Mouse (Mus musculus) forebrain, embryonic 15.5 days (tissue): ENCODE measurements at regions not wholly inside any gene's neighbourhood (a gene's known extent, or its start where the extent isn't known, plus 50 kb on each side); places are given as distances from the start of the nearest gene placed in this dataset.

Experiments
- ATAC-seq: fragments of 200-750 bp; cut with Nextera tagmentation; replicated peaks from 2 replicates; pipeline ENCODE4 v1.8.0; 2017; ENCODE audit warnings: mild to moderate bottlenecking, moderate TSS enrichment, moderate library complexity
- H3K27ac ChIP-seq: fragments of 300-500 bp; sonication (generic); replicated peaks from 2 replicates; pipeline ENCODE4 v1.5.1; 2015; ENCODE audit warnings: mild to moderate bottlenecking, inconsistent platforms
- H3K27me3 ChIP-seq: fragments of 300-500 bp; sonication (generic); 2 replicates; pipeline ENCODE4 v1.6.1; 2015; ENCODE audit warnings: inconsistent platforms
- H3K36me3 ChIP-seq: fragments of 300-500 bp; sonication (generic); 2 replicates; pipeline ENCODE4 v1.6.1; 2015; ENCODE audit warnings: mild to moderate bottlenecking, inconsistent platforms
- H3K4me1 ChIP-seq: fragments of 300-500 bp; sonication (generic); 2 replicates; pipeline ENCODE4 v1.6.1; 2015; ENCODE audit warnings: inconsistent platforms
- H3K4me2 ChIP-seq: fragments of 300-500 bp; sonication (generic); replicated peaks from 2 replicates; pipeline ENCODE4 v1.6.1; 2015; ENCODE audit warnings: mild to moderate bottlenecking, inconsistent platforms
- H3K4me3 ChIP-seq: fragments of 300-500 bp; sonication (generic); 2 replicates; pipeline ENCODE4 v1.5.1; 2015; ENCODE audit warnings: mild to moderate bottlenecking, inconsistent platforms
- H3K9ac ChIP-seq: fragments of 300-500 bp; sonication (generic); replicated peaks from 2 replicates; pipeline ENCODE4 v1.6.1; 2015; ENCODE audit warnings: mild to moderate bottlenecking, inconsistent platforms
- H3K9me3 ChIP-seq: fragments of 300-500 bp; sonication (generic); 2 replicates; pipeline ENCODE4 v1.6.1; 2016; ENCODE audit warnings: inconsistent platforms
- WGBS: fragments of 180-500 bp; shearing (Covaris S2); methylation state at CpG from one replicate; pipeline ENCODE4 v1.1.7; 2015; ENCODE audit warnings: mixed read lengths; 5-methylcytosine and 5-hydroxymethylcytosine counted together

GRCm38 (mm10) chr8:95974231-95974630 lies 85.9 kb upstream of the Got2 start:
- Histone ChIP-seq H3K4me1 (no peaks in the 10 kb centered on the region), H3K4me3 (no peak overlapping the region), H3K9ac (no peak overlapping the region), H3K9me3 (no peaks in the 10 kb centered on the region), H3K27me3 (no peaks in the 10 kb centered on the region), H3K4me2 (no peak overlapping the region), H3K36me3 (no peaks in the 10 kb centered on the region), H3K27ac (no peak overlapping the region)
- ATAC-seq, result no peak
- 75% methylated on average over 5 of the region's 5 CpGs for WGBS

GRCm38 (mm10) chr8:95973571-95973970 lies 85.2 kb upstream of the Got2 start:
- no peaks in the 10 kb centered on the region for H3K4me1 ChIP-seq
- no peak overlapping the region for H3K4me3 ChIP-seq
- H3K9ac ChIP-seq, result no peak overlapping the region
- no peaks in the 10 kb centered on the region for H3K9me3 ChIP-seq
- no peaks in the 10 kb centered on the region for H3K27me3 ChIP-seq
- no peak for ATAC-seq
- H3K4me2 ChIP-seq, result no peak overlapping the region
- no peaks in the 10 kb centered on the region for H3K36me3 ChIP-seq
- no peak overlapping the region for H3K27ac ChIP-seq
- WGBS, result 37% methylated on average over 4 of the region's 4 CpGs

- H3K27me3 ChIP-seq, result no peaks in the 10 kb centered on the region
- no peak overlapping the region for H3K4me2 ChIP-seq
- no peak for ATAC-seq
- H3K36me3 ChIP-seq, result no peaks in the 10 kb centered on the region
- no peaks in the 10 kb centered on the region for H3K4me1 ChIP-seq
- WGBS, result 91% methylated on average over 6 of the region's 6 CpGs
- H3K27ac ChIP-seq, result no peak overlapping the region
- no peaks in the 10 kb centered on the region for H3K9me3 ChIP-seq
- no peak overlapping the region for H3K9ac ChIP-seq
- H3K4me3 ChIP-seq, result no peak overlapping the region
Measured at GRCm38 (mm10) chr8:95968828-95969227, 80.5 kb upstream of the Got2 start.

- WGBS, result 59% methylated on average over 1 of the region's 1 CpGs
- no peak for ATAC-seq
- H3K27me3 ChIP-seq, result no peaks in the 10 kb centered on the region
Measured at GRCm38 (mm10) chr8:95966430-95966829, 78.1 kb upstream of the Got2 start.

GRCm38 (mm10) chr8:95952257-95952656 lies 63.9 kb upstream of the Got2 start:
- WGBS, result 9% methylated on average over 10 of the region's 10 CpGs
- no peak overlapping the region for H3K9ac ChIP-seq
- H3K4me3 ChIP-seq, result peak overlapping the region; percentile 42; the same call in 1 of the 2 replicates
- peak; percentile 59; the same call in 1 of the 2 replicates for ATAC-seq
- no peak overlapping the region for H3K27ac ChIP-seq
- peak overlapping the region; percentile 57 for H3K4me2 ChIP-seq
- no peaks in the 10 kb centered on the region for H3K9me3 ChIP-seq
- H3K27me3 ChIP-seq, result no peaks in the 10 kb centered on the region
- peaks cover 3% of the 10 kb centered on the region; the same call in 1 of the 2 replicates for H3K4me1 ChIP-seq
- H3K36me3 ChIP-seq, result no peaks in the 10 kb centered on the region

More at GRCm38 (mm10) chr8:95966430-95966829, 78.1 kb upstream of the Got2 start:
- Histone ChIP-seq H3K4me1 (no peaks in the 10 kb centered on the region), H3K4me3 (no peak overlapping the region), H3K36me3 (no peaks in the 10 kb centered on the region), H3K9me3 (no peaks in the 10 kb centered on the region), H3K9ac (no peak overlapping the region), H3K27ac (no peak overlapping the region), H3K4me2 (no peak overlapping the region)

- no peaks in the 10 kb centered on the region for H3K27me3 ChIP-seq
- no peaks in the 10 kb centered on the region for H3K9me3 ChIP-seq
- H3K4me2 ChIP-seq, result peak overlapping the region; percentile 57
- H3K9ac ChIP-seq, result peak overlapping the region; percentile 45; the same call in 1 of the 2 replicates
- no peaks in the 10 kb centered on the region for H3K36me3 ChIP-seq
- no peak overlapping the region for H3K27ac ChIP-seq
- peaks cover 3% of the 10 kb centered on the region; the same call in 1 of the 2 replicates for H3K4me1 ChIP-seq
- 0% methylated on average over 17 of the region's 17 CpGs for WGBS
- H3K4me3 ChIP-seq, result peak overlapping the region; percentile 42
- ATAC-seq, result peak; percentile 81
Measured at GRCm38 (mm10) chr8:95951794-95952193, 63.4 kb upstream of the Got2 start.
